Mouse (Mus musculus): ENCODE results near the gene Neb.

The Neb gene

GRCm38 (mm10) chr2:52306635-52307034, 71.6 kb downstream of the Neb start:
- DNase-seq (ENCODE audit: low read depth) = no peak

- DNase-seq (ENCODE audit: low read depth) = no peak
Measured at GRCm38 (mm10) chr2:52304554-52304953, 73.7 kb downstream of the Neb start.

- peak; percentile 21 for DNase-seq (ENCODE audit: low read depth)
Measured at GRCm38 (mm10) chr2:52303405-52303804, 74.9 kb downstream of the Neb start.

GRCm38 (mm10) chr2:52297969-52298368, 80.3 kb downstream of the Neb start:
- no peak for DNase-seq (ENCODE audit: low read depth)

- no peak for DNase-seq (ENCODE audit: low read depth)
Measured at GRCm38 (mm10) chr2:52296779-52297178, 81.5 kb downstream of the Neb start.

- no peak for DNase-seq (ENCODE audit: low read depth)
Measured at GRCm38 (mm10) chr2:52287436-52287835, 90.8 kb downstream of the Neb start.

- peak; percentile 33 for DNase-seq (ENCODE audit: low read depth)
Measured at GRCm38 (mm10) chr2:52286421-52286820, 91.9 kb downstream of the Neb start.

- DNase-seq (ENCODE audit: low read depth) = no peak
Measured at GRCm38 (mm10) chr2:52272146-52272545, 106.1 kb downstream of the Neb start.

GRCm38 (mm10) chr2:52270911-52271310, 107.4 kb downstream of the Neb start:
- no peak for DNase-seq (ENCODE audit: low read depth)

GRCm38 (mm10) chr2:52262149-52262548, 116.1 kb downstream of the Neb start:
- peak; percentile 65 for DNase-seq (ENCODE audit: low read depth)

- no peak for DNase-seq (ENCODE audit: low read depth)
Measured at GRCm38 (mm10) chr2:52252037-52252436, 126.2 kb downstream of the Neb start.

GRCm38 (mm10) chr2:52248316-52248826, 129.9 kb downstream of the Neb start:
- DNase-seq (ENCODE audit: low read depth) = no peak

GRCm38 (mm10) chr2:52245091-52245490, 133.2 kb downstream of the Neb start:
- no peak for DNase-seq (ENCODE audit: low read depth)

- no peak for DNase-seq (ENCODE audit: low read depth)
Measured at GRCm38 (mm10) chr2:52242691-52243090, 135.6 kb downstream of the Neb start.

GRCm38 (mm10) chr2:52237892-52238291, 140.4 kb downstream of the Neb start:
- DNase-seq (ENCODE audit: low read depth) = no peak

GRCm38 (mm10) chr2:52227584-52227983, 150.7 kb downstream of the Neb start:
- DNase-seq (ENCODE audit: low read depth) = peak; percentile 60

- no peak for DNase-seq (ENCODE audit: low read depth)
Measured at GRCm38 (mm10) chr2:52224366-52224765, 153.9 kb downstream of the Neb start.

GRCm38 (mm10) chr2:52220074-52220473, 158.2 kb downstream of the Neb start:
- peak; percentile 68 for DNase-seq (ENCODE audit: low read depth)

- DNase-seq (ENCODE audit: low read depth) = no peak
Measured at GRCm38 (mm10) chr2:52215945-52216344, 162.3 kb downstream of the Neb start.

- DNase-seq (ENCODE audit: low read depth) = no peak
Measured at GRCm38 (mm10) chr2:52212561-52212961, 165.7 kb downstream of the Neb start.

GRCm38 (mm10) chr2:52211358-52211899, 166.8 kb downstream of the Neb start:
- DNase-seq (ENCODE audit: low read depth) = no peak

- DNase-seq (ENCODE audit: low read depth) = no peak
Measured at GRCm38 (mm10) chr2:52210685-52211084, 167.6 kb downstream of the Neb start.

- DNase-seq (ENCODE audit: low read depth) = no peak
Measured at GRCm38 (mm10) chr2:52204992-52205391, 173.3 kb downstream of the Neb start.

GRCm38 (mm10) chr2:52193629-52194028, 184.6 kb downstream of the Neb start:
- DNase-seq (ENCODE audit: low read depth) = no peak

Measured in NIH3T3 (cell line).